Mouse (Mus musculus): ENCODE measurements around the gene Fam149a.

- TF ChIP-seq POLR2AphosphoS5 (IDR thresholded peaks at IDR 0.05; ENCODE audit: insufficient replicate concordance, low read depth, low read length) (no peak), GATA1 (IDR thresholded peaks at IDR 0.05; ENCODE audit: borderline replicate concordance, low read length) (no peak)
These were observed 37.1 kb downstream of the Fam149a start for GRCm38 (mm10) chr8:45345031-45345430.

Data from G1E (cell line).